Mouse (Mus musculus) layer of hippocampus, adult 11-12 months (tissue): Measurements from ENCODE around the gene Mettl15.

ENCODE experiments used
- DNase-seq: peaks from one replicate; pipeline ENCODE4 v3.0.0; 2022; ENCODE audit warnings: low spot score

Mettl15 gene

DNA sequence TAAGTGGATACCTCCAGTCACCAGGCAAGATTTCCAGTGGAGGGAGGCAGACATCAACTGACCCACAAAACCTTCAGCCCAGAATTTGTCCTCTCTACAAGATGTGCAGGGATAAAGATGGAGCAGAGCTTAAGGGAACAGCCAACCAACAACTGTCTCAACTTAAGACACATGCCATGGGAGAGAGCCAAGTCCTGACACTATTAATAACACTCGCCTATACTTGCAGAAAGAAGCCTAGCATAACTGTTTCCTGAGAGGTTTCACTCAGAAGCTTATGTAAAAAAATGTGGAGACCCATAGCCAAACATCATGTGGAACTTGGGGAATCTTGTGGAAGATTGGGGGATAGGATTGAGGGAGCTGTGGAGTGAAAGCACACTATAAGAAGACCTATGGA is 124.4 kb downstream of the Mettl15 start:
- DNase-seq: no peak

DNA sequence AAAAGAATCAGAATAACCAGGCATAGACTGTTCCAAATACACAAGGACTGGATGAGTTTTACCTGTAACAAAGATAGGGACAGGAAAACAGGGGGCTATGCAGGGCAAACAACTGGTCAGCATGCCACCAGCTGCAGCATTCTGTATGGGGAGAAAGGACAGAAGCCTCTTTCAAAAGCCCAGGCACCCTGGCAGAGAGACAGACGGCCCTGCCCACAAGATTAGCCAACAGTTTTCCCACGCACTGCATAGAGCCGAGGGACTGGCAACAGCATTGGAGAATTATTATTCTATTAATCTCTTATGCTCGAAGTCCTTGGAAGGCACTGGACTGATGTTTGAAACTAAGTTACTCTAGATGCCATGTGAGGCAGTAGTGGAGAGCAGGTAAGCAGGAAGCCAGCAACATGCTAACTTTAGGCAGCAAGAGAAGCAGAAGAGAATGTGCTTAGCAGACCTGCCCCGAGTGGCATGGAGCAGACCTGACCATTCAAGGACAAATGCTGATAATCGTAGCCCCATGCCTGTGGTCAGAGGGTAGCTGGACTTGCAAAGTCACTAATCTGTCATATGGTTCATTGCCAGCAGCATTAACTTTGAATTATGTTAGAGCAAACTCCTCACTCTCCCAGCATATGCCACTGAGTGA is 127.0 kb downstream of the Mettl15 start:
- peak; percentile 51 for DNase-seq

DNA sequence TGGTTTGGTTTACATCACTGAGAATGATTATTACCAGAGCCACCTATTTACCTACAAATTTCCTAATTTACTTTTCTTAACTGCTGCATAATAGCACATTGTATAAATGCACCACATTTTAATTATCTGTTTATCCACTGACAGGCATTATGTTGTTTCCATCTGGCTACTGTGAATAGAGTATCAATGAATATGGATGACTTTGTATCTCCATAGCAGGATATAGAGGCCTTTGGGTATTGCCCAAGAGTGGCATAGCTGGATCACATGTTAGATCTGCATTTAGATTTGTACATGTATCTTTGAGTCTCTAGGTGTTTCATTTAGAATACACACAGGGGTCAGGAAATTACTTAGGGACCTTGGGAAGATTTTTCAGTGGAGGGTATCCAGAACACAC is 133.3 kb downstream of the Mettl15 start:
- no peak for DNase-seq

DNA sequence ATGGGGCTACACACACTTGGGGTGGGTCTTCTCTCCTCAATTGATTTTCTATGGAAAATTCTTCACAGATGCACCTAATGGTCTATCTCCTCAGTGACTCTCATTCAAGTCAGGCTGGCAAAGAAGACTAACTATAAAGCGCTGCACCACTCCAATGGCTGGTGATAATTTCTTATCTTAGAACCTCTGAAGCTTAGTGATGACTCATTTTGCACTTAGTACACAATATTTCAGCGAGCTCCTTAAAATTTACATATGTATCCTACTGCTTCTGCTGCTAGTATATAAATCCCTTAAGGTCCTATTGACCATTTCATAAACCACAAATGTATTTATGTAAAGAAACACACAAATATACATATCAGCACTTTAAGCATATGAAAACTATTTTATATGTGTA is 136.1 kb downstream of the Mettl15 start:
- DNase-seq: no peak

DNA sequence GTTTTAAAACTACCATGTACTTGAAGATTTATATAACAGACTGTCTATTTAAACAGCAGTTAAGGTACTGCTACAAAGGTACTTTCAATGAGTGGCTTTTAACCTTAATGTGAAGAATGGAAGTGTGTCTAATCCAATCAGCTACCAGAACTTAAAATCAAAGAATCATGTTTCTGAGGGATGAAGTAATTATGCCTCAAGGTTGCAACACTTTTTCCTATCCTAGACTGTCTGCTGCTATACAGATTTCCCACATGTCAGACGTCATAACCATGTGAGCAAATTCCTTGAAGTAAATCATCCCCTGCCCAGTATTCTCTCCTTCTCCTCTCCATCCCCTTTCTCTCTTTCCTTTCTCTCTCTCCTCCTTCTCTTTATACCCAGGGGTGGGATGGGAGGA is 140.2 kb downstream of the Mettl15 start:
- DNase-seq: no peak

DNA sequence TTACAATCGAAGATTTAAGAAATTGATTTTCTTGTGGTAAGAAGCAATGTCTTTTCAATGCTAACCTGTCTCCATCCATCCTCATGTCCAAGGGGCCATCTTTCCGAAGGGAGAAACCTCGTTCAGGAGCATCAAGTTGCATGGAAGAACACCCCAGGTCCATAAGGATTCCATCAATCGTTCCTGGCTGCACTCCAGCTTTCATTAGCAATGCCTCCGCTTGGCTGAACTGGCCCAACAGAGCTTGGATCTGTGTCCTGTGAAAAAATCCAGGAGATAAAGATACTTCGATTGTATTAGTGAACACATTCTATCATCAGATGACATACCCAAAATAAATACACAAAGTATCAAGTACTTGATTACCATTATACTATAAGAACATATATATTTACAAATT is 143.3 kb downstream of the Mettl15 start:
- DNase-seq: no peak

DNA sequence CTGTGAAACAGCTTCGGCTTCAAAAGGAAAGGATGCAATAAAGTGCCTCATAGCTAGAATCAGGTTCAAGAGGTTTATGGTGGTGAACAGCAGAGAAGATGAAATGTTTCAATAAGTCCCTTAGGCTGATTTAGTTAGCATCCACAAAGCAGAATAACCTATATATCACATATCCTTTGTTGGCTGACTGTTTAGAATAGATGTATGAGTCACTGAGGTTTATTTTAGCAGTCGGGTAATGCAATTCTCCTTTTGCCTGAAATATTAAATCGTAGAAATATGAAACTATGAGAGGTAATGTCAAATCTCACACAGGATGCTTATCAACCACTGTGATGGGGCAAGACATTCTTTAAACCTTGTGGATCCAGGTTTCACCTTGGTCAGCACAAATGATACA is 149.8 kb downstream of the Mettl15 start:
- DNase-seq: no peak

DNA sequence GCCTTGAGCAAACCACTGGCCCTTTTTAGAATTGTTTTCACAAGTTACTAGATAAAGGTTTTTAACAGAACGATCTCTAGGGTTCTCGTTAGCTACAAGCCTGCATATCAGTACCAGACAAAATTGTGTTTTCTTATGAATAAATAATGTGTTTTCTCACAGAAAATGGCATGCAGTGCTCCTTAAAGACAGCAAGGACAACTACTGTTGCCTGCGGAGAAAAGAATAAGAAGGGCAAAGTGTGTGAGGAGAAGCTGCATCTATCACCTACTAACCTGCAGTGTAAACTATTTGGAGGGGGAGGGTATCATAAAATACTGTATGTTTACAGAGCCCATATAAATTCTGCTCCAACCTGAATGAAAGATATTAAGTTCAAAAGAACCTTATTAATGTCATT is 150.6 kb downstream of the Mettl15 start:
- DNase-seq: no peak

DNA sequence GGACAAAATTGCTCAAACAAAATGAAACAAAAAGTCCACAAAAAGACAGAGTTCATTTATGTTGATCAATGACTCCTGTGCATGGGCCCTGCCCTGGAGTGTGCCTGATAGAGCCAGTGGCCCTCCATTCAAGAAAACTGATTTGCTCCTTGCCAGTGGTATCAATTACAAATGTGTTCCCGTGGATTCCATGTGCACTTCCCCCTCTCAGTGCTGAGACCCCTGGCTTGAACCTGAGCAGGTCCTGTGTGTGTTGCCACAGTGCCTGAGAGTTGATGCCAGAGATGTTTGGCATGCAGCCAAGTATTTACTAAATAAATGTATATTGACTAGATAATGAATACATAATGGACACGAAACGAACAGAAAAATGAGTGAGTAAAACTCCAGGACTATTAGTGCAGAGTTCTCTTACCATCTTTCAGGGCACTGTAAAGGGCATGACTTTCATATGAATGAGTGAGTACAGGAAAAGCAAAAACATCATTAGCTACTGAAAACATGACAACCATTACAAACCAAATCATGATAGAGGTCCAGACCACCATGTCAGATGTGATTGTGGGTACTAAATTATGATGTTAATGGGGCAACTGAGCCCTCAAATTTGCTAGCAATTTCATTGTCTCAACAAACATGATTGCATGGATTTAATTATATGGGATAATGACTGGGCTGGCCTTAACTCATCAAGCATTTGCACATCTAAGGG is 174.6 kb downstream of the Mettl15 start:
- no peak for DNase-seq

DNA sequence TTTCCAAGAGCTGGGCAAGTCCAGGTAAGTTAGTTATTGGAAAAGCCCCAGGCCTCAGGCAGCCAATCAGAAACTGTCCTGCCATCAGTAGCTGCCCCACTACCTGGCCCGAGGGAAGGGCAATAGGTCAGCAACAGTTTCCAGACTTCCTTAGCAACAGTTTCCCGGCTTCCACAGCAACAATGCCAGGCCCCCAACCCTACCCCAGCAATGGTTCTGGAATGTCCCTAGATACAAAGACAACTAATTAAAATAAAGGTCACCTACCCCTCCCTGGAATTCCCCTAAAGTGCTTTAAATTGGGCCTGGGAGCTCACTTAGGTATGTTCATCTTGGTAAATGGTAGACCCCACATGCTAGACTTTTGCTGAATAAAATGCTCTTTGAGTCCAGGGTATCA is 230.9 kb downstream of the Mettl15 start:
- no peak for DNase-seq
